Mouse (Mus musculus) CD4-positive, CD25-positive, alpha-beta regulatory T cell, adult 2 months (primary cell): ENCODE measurements at regions not wholly inside any gene's neighbourhood (a gene's known extent, or its start where the extent isn't known, plus 50 kb on each side); places are given as distances from the start of the nearest gene placed in this dataset.
"Not testable (repeated sequence)": the region's sequence is repeated elsewhere in the genome, so short reads cannot be mapped to it uniquely, and the experiment has no call there.

Source experiments
- DNase-seq: peaks from one replicate; pipeline ENCODE4 v3.0.0-alpha.2; 2012; ENCODE audit warnings: low read depth, low spot score

DNA sequence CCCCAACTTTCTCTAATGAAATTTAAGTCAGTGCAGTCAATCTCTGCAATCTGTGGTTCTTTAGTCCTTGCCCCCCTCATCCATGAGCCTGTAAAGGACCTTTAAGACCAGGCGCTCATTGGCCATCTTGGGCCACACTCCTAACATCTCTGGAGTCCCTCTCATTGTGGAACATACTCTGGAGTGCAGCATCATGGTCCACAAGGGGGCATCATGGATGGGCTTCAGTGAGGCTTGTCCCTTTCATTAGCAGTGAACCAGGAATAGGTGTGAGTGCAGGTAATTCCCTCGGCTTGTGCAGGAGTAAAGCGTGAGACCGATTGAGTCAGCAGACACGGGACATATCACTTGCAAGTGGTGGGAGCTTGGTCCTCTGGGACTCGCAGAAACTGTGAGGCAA lies 137.7 kb downstream of the Sall1 start:
- no peak for DNase-seq

DNA sequence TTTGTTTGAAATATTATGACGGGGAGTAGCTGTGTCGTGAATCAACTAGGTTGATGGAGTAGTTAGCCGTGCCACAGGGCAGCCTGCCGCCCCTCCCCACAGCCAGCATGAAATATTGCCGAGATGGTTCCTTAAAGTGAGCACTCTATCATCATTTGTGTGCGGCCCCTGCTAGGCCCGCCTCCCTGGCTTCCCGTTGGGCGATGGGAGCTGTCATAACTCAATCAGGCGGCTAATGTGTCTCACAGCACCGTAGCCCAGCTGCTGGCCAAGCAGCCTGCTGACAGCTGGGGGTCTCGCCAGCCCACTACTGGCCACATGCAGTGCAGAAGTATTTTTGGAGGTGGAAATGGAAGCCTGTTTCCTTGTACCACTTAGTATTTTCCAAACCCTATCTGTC lies 140.9 kb downstream of the Sall1 start:
- no peak for DNase-seq

DNA sequence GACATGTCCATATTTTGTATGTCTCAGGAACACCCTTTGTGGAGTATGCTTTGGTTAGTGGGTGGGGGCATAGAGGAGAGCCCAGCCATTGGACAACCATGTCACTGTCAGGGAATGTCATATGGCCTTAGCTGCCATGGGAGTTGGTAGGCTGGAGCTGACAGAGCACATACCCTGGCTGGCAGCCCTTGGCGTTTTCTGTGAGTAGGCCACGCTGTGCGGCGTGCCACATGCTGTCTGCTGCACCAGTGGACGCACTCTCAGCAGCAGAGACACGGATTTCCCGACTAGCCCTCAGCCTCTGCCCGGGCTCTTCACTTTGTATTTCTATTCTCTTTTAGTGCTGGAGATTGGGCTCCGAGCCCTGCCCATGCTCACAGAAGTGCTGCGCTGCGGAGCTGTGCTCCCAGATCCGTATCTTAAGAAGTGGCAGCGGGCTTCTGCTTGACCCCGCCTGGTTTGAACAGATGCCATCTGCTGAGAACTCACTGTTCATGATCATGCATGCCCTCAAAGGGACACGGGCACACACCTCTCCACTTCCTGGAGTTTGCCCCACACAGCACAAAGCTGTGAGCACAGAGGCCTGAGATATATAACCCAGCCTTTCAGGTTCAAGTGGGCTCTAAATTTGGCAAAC lies 160.1 kb downstream of the Sall1 start:
- no peak for DNase-seq

DNA sequence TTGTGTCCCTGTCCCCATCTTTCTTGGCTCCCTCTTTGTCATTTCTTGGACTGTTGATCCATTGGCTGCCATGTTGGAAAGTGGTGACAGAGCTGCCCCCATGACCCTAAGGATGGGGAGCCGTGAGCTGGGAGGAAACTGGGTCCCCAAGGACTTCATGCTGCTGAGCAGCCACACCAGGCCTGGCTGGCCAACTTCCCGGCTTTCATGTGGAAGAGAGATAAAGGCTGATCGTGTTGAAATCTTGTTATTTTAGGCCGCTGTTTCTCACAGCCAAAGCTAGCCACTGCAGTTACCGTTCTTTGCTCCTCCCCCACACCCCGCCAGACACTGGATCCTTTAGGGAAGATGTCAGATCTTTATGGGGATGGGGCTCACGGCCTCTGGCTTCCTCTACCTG lies 164.1 kb downstream of the Sall1 start:
- DNase-seq = no peak

DNA sequence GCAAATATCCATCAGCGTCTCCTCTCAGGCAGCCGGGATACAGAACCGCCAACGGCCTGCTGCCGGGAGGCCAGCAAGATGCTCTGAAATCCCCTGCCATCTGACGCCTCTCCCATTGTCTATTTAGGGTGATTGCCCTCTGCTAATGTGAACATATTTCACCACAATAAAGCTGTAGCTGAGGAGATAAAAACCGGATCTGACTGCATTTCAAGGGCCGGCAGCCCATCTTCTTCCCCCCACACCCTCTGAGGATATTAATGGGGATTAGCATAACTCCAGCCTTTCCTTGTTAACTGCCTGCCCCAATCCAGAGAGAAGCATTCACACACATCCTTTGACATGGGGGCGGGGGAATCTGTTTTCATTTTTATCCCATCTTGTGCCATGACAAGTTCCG lies 166.0 kb downstream of the Sall1 start:
- DNase-seq = no peak

DNA sequence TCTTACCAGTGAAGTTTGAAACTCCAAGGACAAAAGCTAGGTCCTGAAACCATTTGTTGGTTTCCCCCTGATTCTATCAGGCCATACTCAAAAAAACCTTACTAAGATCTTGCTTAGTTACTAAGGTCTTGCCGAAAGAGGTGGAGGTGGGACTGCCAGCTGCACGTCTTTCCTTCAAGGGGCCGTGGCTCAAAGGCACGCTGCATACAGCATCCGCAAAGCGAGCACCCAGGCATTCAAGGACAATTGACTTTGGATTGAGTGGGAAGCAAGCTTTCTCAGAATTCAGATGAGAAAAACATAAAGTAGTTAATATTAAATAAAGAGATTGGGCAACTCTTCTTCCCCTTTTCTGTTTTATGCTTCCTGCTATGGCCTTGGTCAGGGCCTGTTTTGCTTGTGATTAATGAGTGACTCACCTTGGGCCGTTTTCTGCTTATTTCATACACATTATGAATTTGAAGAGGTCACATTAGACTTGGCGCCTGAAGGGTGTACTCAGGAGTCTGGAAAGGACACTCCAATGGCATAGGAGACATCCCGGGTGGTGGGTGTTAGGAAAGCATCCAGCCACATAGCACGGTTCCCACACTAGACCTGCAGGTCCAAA lies 166.1 kb downstream of the Cyld start:
- no peak for DNase-seq

DNA sequence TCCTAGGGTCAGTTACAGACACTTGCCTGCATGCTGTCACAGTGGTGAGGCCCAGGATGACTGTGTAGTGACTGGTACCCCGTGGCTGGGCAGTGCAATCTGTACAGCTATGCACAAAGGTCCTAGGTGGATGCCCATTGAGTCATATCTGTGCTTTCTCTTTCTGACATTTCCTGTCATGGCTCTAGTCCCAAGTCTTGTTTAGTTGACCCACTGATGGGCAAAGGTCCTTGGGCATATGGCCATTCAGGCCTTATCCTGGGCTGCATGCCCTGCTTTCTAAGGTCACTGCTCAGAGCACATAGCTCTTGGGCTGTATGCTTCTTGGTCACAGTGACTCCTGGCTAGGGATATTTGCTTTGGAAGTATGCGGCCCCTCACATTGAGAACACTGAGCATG lies 160.4 kb downstream of the Cyld start:
- DNase-seq = no peak

DNA sequence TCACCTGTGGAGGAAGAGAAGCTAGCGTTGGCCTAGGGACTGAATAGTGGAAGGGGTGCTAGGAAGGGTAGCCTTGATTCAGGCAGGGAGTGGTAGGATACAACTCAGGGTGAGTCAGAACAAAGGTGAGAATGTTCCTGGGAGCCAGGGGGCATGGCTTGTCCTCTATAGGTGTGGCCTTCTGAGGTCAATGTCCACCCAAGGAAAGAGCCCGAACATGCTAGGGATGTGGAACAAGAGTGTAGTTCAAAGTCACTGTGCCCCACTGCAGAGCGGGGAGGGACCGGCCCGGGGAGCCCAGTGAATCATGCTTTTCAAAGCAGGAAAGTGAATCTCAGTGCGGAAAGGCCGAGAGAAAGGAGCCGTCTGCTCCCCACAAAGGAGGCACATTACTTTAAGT lies 156.4 kb downstream of the Cyld start:
- no peak for DNase-seq

DNA sequence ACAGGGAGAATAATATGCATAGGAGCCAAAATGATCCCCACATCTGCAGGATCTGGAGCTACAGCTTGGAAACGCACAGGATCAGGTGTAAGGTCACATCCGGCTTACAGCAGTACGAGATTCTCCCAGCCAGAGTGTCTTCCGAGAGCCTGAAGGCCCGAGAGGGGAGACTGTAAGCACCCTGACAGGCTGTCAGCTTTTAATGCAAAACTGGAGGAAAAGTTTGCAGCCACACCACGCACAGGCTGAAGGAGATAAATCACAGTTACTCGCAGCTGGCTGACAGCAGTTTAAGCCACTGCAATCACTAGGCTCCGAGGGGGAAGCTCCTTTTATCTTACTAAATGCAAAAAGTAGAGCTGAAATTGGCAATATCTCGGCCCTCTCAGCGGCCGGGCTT lies 149.1 kb downstream of the Cyld start:
- no peak for DNase-seq

DNA sequence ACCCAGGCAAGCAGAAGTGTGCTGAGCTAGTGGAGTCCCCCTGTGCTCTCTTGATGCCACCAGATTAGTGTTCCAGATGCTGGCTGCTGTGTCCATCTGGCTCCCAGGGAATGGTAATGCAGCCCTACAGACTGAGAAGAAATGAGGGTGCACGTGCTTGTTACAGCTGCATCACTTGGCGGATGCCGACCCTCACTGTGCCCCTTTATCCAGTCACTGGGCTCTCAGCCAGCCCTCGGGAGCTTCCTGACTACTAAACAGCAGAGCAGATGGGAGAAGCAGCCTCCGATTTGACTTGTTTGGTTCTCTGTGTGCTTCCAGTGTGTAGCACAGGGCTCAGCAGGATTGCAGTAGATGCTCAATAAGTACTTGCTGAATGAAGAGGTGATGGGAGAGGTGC lies 147.5 kb downstream of the Cyld start:
- DNase-seq = no peak

DNA sequence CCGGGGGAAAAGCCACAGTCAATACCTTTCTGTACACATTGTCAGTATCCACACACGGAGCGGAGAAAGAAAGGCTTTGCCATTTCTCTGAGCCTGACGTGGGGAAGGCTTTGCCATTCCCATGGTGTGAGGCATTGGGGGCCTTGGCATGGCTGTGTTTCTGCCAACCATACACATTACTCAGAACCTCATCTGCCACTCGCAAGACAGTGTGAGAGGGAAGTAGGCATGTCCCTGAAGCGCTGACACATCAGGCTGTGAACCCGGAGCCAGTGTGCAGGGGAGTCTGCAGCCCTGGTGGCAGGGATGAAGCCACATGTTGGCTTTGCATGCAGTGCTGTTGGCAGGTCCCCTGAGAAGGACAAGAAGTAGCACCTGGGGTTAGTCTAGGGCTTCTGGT lies 145.6 kb downstream of the Cyld start:
- no peak for DNase-seq

DNA sequence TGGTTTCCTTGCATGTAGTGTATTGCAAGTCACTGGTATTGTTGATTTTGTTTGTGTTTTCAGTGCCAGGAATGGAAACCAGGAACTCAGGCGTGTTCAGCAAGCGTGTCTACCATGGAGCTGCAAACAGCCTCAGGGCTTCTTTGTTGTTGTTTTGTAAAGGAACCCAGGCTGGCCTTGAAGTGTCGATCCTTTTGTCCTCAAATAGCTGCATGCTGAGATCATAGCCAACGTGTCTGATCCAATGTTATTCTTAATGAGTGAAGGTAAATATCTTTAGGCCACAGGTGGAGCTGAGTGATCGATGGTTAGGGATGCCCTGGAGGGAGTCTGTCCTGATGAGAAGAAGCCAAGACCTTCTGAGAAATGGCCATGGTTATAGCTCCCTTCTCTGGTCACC lies 143.3 kb downstream of the Cyld start:
- no peak for DNase-seq

DNA sequence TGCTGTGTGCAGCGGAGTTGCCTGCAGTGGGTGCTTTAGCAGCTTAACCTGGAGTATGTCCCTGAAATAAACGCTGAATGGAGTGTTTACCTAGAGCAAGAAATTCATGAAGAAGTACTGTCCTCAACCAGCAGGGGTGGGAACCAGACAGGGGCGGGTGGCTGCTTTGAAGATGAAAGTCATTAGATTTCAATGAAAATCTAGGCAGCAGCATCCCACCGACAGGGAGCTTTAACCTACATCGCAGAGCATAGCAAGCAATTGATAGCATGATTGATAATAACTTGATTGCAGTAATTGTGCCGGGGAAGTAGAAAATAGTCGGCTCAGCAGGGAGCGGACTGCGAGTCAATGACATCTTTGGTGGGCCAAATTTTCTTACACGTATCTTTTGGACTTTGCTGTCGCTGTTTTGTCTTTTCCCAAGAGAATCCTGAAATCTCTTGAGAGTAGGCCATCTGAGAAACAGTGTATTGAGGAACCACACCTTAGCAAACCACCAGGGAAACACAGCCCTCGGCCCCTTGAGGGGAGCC lies 139.0 kb downstream of the Cyld start:
- no peak for DNase-seq

DNA sequence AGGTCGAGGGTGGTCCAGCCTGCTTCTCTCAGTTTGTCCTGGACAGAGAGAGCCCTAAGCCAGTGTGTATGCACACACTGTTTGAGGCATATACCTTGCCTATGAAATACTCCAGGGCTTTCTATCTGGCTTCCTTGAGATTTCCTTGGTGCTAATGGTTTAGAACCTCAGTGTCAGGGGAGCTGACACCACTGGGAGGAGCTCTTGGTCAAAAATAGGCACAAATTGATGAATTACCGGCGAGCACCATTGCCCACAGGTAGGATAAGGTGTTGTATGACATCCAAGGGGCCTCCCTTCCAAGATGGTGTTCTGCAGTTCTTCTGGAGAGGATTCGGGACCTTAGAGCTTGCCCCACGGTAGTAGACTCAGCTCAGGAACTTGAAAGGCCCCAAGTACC lies 129.0 kb downstream of the Cyld start:
- DNase-seq = no peak

DNA sequence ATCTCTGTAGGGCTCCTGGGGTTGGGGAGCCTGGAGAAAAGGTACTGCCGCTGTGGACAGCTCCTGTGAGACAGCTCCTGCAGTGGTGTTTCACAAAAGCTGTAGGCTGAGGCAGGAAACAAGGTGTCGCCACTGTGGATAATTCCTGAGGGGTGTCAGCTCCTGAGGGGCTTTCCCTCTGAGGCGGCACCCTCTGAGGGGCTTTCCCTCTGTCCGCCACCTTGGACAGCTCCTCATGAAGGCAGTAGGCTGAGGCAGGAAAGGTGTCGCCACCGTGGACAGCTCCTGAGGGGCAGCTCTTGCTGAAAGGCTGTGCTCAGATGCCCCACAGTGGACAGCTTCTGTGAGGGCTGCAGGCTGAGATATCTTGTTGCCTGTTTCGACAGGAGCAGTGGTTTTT lies 127.1 kb downstream of the Cyld start:
- no peak for DNase-seq

DNA sequence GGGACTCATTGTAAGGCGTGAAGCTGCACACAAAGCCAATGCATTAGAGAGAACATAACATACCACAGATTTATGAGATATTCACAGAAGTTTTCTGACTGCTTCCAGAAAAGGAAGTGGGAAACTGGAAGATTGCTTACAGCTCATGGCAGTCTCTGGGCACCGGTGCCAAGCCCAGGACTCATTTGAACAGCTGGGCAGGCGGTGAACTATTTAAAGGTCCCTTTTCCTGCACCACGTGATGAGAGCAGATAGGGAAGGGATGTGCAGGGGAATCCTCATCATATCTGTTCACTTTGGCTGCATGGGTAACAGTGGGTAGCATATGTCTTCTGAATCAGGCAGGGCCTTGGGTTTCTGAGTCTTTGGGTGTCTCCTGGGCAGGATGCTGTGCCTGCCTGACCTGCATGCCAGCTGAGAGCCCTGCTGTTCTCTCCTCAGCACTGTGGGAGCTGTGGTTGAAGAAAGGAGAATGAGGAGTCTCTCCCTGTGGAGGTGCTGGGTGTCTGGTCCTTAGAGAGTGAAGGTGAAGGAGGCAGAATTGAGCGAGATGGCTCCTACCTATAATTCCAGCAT lies 123.5 kb downstream of the Cyld start:
- DNase-seq = no peak

DNA sequence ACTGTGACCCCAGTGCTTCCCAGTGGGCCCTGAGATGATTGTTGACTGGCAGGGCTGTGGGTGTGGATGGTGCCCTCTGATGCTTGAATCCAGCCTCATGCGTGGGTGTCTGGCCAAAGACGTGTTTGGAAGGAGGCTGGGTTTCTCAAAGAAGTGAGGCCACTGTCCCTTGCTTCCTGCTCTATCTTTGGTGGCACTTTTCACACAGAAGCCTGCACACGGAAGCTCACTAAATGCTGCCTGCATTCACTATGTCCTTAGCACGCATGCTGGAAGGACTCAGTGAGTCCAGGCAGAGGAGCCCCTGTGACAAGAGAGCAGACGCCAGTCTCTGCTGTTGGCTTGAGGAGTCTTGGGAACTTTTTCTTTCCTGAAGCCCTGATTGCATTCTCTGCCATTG lies 119.6 kb downstream of the Cyld start:
- DNase-seq = no peak

DNA sequence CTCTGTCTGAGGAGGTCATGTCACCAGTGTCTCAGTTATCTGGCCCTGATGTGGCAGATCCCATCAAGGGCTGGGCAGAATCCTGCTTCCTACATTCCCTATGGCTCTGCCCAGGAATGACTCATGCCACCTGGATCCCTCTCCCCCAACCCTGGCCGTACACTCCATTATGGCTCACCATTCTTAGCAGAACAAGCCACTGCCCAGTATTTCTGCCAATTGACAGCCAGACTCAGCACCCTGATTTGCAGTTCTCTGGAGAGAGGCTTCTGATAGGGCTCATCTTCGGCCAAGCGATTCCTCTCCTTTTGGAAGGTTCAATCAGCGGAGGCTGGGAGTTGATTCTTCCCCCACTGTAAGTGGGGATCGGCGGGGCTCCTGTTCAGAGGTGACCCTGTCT lies 117.4 kb downstream of the Cyld start:
- no peak for DNase-seq

DNA sequence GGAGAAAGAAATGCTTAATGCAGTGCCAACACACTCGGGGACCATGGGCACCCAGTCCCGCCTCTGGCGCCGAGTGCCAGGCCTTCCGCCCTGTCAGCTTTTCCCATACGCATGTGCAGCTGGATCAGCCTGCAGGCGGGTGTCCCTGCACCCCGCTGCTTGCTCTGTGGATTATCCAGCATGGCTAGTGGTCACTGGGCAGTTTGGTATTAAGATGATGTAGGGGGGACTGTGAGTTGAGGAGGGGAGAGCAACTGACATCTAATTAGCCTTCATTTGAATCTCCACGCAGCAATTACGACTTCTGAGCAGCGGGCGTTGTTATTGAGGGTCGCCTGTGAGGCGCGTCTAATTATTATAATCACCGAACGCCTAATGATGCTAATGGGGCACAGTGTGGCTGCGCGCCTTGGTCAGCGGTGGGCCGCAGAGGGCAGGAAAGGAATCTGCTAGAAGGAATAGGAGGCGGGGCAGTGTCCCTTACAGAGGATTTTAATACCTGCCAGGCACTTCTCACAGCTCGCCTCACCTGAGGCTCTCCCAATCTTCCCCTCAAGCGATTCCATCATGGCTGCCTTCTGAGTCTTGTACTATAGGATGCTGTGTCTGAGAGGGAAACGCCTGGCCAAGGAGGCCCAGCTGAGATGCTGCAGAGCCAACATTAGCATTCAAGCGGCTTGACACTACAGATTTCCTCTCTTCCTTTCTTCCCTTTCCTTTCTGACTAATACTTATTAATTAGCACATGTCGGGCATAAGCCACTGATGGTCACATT lies 116.3 kb downstream of the Cyld start:
- no peak for DNase-seq

DNA sequence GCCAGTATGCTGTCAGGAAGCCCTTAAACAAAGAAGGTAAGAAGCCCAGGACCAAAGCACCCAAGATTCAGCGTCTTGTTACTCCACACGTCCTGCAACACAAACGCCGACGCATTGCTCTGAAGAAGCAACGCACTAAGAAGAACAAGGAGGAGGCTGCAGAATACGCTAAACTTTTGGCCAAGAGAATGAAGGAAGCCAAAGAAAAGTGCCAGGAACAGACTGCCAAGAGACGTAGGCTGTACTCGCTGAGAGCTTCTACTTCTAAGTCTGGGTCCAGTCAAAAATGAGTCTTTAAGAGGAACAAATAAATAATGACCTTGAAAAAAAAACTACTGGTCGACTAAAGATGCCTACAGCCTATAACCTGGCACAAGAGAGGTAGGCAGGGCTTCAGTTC lies 110.0 kb downstream of the Cyld start:
- not testable (repeated sequence) for DNase-seq
